Mouse (Mus musculus) lung, postnatal 25 days (tissue): ENCODE data around the gene Khnyn.

Experiments
- DNase-seq: peaks from one replicate; pipeline ENCODE4 v3.0.0; 2022; ENCODE audit warnings: low spot score

Khnyn gene

DNA sequence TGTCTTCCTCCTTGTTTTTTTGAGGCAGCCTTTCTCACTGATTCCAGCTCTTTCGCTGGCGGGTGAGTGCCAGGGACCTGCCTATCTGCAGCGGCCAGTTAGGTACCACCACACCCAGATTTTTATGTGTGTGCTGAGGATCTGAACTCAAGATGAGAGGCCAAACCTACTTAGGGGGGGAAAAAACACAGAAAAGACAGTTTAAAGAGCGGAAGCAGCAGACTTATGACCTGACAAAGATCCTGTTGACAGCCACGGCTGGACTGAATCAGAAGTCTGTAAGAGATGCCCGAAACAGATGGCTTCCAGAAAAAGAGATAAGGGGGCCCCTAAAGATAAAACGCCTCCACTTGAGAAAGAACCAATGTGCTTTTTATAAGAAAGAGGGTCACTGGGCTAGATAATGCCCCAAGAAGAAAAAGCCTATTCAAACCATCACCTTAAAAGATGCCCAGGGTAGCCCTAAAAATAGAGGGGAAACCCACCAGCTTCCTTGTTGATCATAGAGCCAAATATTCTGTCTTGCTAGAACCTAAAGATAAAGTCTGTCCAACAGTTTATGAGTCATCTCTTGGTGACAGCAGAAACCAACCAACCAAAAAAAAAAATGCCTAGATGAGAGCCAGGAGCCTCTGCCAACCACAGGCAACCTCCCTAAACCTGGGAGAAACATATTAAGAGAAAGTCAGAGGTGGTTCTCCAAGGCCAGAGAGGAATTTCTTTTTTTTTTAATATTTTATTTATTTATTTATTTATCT is 37.9 kb downstream of the Khnyn start:
- DNase-seq = no peak

DNA sequence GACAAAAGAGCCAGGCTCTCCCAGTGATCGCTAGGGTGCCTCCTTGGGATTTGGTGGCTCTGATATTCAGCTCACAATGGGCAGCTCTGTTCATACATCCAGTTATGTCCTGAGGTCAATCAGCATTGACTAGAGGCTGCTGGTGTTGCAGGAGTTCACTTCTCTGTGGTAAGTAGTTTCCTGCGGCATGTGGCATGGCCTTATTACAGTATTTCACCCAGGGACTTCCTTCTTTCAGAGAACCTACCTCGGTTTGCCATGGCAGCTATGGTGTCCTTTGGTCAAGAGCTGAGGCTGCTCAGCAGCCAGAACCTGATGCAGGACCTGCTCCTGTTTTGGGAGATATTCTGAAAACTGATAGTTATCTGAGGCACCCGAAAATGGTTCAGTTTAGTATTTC is 42.1 kb downstream of the Khnyn start:
- DNase-seq = no peak

DNA sequence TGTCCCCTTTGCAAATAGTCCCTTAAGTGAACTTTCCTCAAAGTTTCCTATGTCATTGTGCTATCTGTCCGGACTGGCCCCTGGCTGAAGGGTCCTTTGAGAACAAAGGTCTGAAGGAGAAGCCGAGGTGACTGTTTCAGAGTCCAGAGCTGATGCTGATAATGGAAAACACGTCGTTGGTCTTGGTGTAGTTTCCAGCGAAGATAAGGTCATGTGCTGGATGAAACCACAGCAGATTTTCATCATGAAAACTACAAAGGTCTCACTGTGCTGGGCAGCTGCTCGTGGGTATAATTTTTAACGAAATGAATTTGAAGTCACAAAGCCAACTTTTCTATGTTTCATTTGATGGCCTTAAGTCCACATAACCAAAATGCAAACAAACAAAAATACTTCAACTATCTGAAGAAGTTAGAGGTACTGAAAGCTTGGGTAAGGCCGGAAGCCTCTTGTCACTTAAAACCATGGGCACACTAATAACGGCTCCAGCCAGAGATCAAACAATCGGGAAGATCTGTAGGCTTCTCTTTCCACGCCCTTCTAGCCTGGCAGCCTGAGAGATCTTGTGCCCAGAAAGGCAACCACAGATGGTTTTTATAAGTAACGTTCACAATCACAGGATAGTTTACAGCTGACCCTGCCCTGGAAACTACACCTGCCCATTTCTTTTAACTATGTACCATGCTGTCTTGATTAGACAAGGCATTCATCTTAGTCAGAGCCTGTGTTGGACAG is 44.7 kb downstream of the Khnyn start:
- no peak for DNase-seq

DNA sequence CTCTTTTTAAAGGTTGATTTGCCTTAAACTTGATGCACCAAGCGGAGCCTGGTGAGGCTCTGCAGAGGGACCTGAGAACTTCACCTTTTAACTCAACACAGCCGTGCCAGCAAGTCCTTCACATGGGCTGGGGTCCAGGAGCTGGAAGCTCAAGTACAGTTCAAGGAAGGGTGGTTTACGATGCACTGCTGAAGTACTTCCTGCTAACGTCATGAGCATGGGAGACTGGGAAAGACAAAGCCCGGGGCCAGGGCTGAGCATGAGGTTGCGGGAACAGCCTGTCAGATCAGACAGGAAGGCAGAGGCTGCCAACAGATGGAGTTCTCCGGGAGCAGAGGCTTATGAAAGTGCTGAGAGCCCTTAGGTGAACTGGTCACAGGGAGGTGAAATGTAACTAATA is 48.8 kb downstream of the Khnyn start:
- peak; percentile 91 for DNase-seq

DNA sequence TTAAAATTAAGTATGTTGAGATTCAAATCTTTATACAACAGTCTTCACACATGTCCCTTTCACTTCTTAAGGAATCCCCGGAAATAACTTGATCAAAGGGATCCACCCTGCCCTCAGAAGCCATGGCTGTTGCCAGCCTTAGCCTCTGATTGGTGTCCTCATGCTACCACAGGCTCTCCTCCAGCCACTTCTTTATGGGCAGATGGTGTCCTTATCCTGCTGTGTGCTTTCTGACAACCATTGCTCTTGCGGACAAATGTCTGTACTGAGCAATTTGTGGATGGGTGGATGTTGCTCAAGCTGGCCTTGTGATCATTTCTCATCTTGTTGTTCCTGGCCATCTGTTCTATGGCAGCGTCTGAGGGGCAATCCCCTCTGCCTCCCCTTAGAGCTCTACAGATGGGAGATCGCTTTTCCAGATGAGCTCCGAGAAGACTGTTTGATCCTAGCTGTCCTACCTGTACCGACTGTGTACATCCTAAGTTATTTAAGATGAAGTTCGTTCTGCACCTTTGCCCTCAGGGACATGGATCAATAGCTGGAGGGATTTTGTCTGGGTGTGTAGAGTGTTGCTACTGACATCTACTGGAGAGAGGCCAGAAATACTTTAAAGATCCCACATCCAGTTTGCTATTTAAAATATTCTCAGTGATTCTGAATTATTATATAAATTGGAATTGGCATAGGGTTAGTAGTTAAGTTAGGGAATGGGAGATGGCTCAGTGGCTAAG is 55.5 kb downstream of the Khnyn start:
- no peak for DNase-seq

DNA sequence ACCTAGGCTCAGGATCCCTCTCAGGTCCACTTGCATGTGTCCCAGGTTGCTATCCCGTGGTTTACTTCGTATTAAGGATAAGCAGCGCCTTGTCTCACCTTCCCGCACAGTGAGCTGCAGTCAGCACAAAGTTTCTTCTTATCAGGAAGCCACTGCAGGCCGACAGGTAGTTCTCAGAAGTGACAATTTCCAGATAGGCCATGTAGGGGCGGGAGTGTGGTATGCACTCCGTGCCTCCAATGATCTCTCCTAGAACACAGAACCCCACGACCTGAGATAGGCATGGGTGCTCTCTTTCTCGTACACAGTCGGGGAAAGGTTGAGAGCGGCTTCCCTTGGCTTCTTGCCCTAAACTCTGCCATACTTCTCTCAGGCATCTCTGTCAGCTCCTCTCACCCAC is 58.9 kb downstream of the Khnyn start:
- DNase-seq = no peak

DNA sequence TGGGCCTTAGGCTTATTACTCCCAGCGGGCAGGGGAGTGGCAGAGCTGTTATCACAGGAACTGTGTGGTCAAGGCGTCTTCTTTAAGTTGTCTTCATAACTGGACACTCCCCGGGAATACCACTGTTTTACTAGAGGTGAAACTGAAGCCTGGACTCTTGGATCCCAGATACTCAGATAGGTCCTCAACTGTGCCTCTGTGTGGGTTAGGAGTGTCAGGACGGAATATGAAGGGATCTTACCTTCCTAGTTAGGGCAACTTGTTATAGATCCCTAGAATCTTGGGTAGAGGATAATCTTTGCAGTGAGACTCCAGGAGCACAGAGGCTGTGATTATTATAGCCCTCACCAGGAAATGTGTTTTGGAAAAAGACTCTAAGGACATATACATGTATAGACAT is 59.8 kb downstream of the Khnyn start, which contains the start of gene Cma1:
Cma1 (minus strand) TSS at position 101 of the 400 bp plus-strand sequence.
- DNase-seq = no peak

DNA sequence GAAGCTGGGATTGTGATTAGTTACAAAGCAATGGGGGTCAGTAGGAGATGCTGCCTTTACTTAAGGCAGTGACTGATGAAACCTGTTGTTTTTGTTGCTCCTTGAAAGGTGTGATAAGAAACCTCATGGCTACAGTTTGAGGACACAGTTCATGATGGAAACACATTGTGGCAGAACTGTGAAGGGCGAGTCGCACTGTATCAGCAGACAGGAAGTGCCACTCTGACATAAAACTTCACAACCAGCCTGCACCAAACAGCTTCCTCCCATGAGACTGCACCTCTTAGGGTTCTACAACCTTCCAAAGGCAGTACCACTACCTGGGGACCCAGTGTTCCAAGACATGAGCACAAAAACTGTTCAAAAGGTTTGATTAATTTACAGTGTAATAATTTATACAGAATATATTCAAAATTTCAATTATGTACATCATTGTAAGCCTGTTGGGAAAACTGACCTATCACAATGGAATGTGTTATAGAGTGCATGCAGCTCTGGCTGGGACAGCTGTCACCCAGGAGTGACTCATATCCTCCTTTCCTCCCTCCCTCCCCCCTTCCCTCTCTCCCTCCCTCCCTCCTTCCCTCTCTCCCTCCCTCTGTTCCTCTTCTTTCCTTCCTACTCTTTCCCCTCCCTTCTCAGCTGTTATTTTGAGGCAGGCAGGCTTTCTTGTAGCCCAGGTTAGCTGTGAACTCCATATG is 61.7 kb downstream of the Khnyn start:
- DNase-seq = no peak
